Mouse (Mus musculus): Measurements from ENCODE around the gene Grb10.

DNA sequence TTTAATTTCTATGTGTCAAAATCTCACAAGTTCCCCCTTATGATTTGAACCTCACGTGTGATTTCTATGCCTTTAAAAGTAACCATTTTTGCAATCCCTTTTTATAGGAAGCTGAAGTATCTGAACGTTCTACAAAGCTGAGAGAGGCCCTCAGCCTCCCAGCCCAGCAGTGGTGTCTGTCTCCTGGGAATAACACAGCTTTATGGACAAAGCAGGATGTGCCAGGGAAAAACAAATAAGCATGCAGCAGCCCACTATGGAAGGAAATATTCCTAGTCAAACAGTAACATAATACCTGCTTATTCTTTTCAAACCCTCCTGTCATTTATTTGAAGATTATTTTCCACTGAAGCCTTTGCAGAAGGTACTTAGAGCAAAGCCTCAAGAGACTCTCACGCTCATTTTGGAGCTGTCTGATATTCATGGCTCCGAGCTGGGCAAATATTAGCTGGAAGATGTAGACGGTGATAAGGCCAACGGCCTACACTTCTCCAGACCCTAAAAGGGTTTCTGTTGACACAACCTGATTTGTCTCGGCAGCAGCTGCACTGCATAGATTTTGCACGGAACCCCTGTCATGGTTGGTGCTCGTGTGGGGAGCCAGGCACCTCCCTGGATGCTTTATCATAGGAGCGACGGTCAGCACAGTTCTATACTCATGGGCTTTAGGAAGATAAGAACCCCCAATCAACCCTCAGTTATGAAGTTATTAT, 153.8 kb downstream of the Grb10 start:
- TF ChIP-seq GATA1 (IDR thresholded peaks at IDR 0.05; ENCODE audit: borderline replicate concordance, low read length) (no peak), FLI1 (IDR thresholded peaks at IDR 0.05; ENCODE audit: low read length) (no peak)

All from megakaryocyte, embryonic 14.5 days (primary cell).